Mouse (Mus musculus) G1E-ER4 (cell line): ENCODE results near the gene Ddc. TPM values are rescaled to one million over a fixed set of nuclear protein-coding genes. Genes with fewer than 3 reads are reported as not detected.
A peak's percentile ranks its signal among the peaks of the same experiment; 100 is the strongest.

Experiments used
- GATA1 ChIP-seq: IDR thresholded peaks from one replicate; pipeline ENCODE4 v1.8.0; 2012; ENCODE audit warnings: low read length, inconsistent platforms
- polyA plus RNA-seq: library from polyadenylated mRNA; stranded (reverse); fragments of >175 nt; gene quantifications from 2 replicates; pipeline ENCODE4 v1.2.3, GENCODE M21; 2012

Gene Ddc
- polyA plus RNA-seq, 1 experiment: 0.21 TPM

DNA sequence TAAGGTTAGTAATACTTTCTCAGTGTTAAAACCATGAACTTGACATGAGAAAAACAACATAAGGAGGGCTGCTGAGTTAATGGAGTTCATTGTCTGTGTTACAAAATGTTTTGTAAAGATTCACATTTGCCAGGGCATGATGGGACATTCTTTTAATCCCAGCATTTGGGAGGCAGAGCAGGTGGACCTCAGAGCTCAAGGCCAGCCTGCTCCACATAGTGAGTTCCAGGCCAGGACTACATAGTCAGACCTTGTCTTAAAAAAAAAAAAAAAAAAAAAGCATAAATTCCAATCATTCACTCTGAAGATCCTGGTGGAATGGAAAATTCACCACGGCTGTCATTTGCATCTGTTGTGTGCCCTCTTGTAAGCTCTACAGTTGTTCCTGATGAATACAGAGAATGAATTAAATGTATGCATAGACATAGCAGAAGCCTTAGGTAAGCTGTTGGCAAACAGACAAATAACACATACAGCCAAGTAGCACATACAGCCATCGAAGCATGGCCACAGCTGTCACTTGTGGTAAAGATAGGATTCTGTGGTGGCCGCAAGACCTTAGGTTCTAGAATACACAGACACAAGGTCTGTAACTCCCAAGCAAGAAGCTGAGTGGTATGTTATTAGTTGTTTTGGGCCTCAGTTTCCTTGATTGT, 25.7 kb downstream of the Ddc start:
- TF ChIP-seq GATA1: no peak

DNA sequence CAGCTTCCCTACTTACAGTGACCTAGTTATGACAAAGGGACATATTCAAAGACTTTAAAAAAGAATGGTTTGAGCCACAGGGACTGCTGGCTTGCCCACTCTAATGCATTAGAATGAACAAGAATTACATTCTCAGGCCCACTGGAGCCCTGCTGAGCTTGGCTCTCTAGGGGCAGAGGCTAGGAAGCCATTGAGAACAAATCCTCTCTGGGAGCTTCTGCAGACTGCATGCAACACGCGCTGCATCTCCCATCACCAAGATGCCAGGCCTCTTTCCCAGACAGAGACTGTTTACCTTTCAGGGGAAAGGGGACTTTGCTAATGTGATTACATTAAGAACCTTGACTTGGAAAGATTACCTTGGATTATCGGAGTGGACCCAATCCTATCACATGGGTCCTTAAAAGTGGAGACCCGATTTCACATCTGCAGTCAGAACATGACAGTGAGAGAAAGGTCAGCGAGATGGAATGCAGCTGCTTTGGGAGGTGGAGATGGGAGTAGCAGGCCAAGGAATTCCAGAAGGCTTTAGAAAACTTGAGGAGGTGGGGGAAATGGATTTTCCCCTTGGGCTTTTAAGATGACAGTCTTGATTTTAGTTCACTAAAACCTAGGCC, 26.6 kb downstream of the Ddc start:
- TF ChIP-seq GATA1: no peak

DNA sequence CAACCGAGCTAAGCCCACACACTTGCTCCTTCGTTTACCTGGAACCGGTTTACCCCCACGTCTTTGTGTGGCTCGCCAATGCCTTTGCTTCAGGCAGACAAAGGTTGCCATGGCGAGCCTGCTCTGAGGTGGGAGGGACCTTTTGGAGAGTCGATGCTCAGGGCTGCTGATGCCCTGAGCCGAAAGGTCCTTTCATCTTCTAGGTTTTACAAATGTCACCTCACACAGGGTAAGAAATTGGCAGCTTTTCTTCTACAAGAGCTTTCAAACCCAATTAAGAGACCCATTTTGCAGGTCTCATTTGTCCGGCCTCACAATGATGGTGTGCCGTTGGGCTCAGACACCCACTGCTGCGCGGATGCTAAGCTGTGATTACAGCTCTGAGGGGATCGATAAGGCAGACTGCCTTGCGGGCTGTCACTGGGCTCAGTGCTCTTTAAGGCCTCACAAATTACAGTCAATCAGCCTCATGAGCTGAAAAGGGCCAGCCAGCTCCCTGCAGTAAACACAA, 29.9 kb downstream of the Ddc start:
- no peak for TF ChIP-seq GATA1

DNA sequence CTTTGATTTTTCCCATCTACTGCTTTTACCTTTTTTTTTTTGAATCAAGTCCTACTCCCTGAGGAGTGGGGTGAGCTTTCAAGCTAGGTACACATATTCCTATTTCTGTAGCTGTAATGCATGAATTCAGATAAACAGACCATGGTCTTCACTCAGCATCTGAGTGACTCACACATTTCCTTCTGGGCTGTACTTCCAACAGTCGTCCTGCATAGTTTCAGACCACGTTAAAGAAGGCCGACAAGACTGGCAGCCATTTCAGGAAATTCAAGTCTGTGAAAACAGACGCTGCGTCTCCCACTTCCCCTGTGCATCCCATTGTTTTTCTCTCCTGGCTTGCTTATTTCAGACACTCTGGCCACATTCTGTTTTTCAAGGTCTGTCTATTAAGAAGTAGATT, 31.2 kb downstream of the Ddc start:
- TF ChIP-seq GATA1: no peak

DNA sequence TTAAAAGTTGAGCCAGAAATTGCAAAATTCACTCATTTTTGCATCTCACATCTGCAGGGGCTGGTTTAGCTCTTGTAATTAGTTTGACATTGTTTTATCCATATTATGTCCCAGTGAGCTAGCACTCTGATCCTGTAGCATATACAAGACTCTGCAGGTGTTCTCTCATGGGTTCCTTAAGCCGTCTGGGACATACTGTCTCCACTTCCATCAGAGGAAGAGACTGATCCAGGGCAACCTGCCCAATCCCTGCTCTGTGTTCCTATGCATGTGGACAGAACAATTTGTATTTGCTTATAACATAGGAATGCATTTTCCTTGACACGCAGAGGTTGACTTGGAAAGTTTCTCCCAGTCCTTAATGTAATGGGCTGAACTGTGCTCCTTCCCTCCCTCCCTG, 32.8 kb downstream of the Ddc start:
- TF ChIP-seq GATA1: no peak

DNA sequence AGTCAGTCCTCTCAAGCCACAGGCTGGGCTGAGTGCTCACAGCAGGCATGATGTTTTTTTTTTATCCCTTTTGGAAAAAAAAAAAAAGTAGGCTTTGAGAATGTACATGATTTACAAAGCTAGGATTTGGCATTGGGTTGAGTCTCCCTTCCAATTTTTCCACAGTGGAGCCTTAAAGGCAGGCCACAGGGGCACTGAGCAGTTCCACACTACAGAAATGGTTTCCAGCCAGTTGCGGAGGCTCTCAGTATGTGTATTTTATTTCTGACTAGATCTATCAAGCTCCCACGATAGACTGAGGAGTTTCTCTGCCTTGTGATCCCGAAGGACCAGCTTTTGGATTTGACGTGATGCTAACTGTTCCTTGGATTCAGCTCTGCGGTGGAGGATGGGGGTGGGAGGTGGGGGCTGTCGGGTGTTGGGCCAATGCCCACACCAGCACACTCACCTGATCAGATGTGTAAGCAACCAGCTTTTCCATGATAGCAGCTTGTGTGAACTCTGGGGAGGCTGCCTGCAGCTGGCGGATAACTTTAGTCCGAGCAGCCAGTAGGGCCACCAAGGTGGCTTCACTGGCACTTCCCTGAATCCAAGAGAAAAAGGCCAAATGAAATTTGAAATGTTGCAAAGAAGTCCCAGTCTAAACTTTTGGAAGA, 33.4 kb downstream of the Ddc start:
- TF ChIP-seq GATA1: no peak

DNA sequence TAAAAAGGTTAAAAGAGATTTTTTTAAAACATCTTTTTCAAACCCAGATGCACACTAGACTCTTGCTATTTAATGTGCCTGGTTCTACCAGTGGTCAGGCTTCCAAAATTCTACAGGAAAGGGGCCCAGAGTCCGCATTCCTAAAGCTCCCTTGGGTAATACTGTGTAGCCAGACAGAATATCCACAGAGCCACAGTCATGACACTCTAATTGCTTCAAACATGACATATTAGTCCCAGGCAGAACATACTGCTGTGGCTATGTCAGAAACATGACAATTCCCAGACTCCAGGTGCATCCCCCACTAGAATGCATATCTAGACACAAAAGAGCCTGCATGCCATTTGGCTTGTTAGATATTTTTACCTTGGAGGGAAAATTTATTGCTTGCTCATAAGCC, 35.4 kb downstream of the Ddc start:
- no peak for TF ChIP-seq GATA1

DNA sequence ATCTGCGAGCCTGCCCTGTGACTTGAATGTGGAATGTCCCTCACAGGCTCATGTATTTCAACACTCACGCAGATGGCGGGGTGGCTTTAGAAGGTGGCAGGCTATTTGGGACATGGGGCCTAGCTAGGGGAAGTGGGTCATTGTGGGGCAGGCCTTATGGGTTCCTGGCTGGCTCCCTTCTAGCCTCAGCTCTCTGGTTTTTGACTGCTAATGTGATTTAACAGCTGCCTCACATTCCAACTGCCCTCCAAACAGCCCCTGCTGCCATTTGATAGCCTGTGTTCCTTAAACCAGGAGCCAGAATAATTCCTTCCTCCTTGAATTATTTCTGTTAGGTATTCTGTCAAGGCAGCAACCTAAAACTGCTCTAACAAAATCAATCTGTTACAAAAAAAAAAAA, 41.0 kb downstream of the Ddc start:
- TF ChIP-seq GATA1: no peak

DNA sequence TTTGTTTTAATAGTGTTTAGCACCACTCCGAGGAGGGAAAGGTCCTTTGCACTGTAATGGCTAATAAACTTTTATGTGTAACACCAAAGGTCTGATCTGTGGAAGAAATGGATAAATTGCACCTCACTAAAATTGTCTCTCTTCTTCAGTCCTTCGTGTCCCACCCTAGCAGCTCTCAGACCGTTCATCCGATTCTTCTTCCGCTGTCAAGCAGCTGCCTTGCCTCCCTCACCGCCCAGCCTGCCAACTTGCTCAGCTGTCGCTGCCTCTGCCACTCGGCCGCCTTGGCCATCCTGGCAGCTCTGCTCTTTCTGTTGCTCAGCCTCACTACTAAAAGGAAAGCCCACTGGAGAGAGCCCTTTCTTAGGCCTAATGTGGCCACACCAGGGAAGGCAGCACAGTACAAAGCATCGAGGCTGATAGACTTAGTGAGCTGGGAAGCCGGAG, 42.2 kb downstream of the Ddc start:
- TF ChIP-seq GATA1: no peak

DNA sequence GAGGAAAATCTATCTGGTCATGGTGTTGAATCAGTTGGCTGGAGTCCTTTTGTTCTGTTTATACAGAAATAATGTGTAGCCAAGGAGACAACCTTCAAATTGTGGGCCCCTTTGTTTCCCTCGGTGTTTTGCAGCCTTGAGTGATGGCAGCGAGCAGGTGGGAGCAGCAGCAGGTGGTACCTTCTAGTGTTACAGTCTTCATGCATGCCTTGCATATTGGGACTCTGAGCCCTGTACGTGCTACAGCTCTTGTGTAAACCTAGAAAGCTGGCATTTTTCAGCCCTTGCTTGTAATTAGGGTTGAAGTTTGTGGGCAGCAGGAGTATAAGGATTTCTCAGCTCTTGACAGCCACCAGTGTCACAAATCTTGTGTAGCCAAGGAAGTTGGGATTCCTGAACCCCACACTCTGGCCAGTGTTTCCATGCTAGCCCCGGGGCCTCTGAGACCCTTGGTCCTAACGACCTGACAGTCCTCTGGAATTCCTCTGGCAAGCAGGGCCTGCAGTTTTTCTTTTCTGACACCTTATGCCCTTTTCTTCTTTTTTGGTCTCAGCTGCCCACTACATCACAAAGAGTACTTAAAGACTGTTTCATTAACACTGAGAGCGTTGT, 42.8 kb downstream of the Ddc start:
- TF ChIP-seq GATA1: no peak

DNA sequence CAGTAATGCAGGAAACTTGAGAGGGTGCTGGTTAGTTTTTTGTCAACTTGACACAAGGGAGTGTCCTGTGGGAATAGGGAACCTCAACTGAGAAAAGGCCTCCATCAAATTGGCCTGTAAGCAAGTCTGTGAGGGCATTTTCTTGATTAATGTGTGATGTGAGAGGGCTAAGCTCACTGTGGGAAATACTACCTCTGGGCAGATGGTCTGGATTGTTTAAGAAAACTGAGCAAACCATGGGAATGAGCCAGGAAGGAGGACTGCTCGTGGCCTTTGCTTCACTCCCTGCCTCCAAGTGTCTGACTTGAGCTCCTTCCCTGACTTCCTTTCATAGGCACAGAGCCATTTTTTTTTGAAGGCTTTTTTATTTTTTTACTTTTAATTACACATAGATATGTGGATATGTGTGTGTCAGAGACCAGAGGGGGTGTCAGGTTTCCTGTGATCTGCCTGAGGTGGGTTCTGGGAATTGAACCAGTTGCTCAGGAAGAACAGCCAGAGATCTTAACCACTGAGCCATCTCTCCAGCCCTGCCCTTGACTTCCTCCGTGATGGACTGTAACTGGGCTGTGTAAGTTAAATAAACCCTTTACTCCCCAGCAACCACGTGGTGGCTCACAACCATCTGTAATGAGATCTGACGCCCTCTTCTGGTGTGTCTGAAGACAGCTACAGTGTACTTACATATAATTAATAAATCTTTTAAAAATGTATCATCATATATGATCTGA, 44.0 kb downstream of the Ddc start:
- TF ChIP-seq GATA1: no peak

DNA sequence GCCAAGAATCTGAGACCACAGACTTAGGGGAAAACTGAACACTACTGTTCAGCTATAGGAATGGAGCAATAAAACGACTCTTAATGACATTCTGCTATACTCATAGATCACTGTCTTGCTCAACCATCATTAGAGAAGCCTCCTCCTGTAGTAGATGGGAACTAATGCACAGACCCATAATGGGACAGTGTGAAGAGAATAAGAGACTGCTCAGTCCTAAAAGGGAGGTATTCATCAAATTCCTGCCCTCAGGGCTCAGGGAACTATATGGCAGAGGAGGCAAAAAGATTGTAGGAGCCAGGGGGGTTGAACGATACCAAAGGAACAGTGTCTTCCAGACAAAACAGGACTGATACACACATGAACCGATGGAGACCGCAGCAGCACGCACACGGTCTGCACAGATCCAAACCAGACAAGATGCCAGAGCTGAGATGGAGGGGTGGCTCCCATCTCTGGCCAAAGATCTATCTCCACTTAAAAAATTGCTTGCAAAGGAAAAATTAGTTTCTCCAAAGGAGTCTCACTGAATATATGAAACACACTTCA, 45.9 kb downstream of the Ddc start:
- no peak for TF ChIP-seq GATA1

DNA sequence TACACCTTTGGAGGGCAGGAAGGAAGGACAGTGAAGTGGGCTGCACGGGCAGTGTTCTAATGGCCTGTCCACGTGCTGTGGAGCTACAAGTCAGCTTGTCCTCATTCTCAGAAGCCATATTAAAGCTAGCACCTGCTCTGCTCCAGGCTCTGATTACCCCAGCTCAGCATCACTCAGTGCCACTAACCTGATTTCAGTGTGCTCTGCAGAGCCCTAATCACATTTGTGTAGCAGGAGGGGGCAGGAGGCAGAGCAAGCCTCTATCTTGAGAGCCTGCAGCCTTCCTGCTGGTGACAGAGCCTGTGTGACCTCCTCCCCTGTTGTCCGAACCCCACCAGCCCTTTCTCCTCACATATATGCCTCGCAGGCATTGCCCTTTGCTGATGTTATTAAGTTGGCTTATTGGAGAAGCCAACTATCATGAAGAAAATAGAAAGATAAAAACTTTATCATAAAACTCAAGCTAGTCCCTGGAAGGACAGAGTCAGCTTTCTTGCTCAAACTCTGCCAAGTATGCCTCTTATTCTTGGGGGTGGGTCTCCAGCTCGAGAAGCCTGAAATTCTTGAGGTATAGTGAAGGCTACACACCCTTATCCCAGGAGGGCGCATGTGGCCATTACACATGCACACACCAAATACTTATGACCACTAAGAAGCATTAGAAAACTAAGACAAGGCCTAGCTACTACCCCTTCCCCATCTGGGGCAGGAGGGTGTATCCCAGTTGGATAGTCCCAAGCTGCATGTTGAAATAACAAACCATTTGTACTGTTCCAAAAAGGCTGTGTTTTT, 47.3 kb downstream of the Ddc start:
- TF ChIP-seq GATA1: no peak

DNA sequence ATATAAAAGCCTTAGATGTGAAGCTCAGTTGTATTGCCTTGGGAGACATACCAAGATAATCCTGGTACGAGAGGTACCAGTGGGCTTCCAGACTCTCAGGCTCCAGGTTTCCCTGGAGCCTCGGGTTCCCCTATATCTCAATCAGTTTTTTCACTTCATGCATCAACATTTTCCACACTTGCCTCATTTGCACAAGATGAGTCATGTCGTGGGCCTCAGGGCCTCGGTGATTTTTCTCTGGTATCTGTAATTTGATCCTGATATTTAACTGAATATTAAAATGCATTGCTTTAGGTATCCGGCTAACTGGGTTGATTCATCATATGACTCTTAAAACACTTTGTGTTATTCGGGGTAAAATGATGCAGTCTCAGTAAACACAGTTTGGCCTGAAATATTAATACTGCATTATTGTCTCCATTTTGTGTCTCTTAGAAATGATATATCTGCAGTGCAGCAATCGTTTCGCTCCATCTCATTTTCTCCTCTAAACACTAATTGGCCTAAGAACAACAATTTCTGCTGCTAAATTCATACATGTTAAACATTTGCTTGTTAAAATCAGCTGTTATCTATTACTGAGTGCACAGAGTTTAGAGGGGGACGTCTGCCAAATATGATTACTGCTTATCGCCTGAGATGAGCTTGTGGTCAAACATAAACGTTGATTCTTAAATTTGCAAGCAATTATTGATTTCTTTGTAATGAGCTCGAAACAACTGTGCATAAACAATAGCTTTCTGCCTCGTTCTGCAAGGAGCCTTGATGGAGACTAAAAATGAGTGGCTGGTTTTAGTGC, 48.2 kb downstream of the Ddc start:
- TF ChIP-seq GATA1: peak; percentile 77
